Mouse (Mus musculus): ENCODE measurements around the gene Fgfr2.

DNA sequence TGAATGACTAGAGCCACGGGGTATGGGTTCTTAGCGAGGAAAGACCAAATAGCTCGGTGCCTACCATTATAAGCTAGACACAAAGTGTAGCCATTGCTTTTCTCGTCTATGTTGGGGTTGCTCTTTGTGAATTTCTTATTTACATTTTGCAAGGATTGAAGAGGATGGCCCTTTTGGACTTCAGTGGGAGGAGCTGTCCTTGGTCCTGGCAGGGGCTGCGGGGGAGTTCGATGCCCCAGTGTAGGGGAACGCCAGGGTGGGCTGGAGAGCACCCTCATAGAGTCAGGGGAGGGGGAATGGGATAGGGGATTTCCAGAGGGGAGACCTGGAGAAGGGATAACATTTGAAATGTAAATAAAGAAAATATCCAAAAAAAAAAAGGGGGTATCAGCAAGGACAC is 1063.0 kb downstream of the Fgfr2 start:
- no peak for TF ChIP-seq CTCF (IDR thresholded peaks at IDR 0.05)
- no peak for TF ChIP-seq EP300 (IDR thresholded peaks at IDR 0.05)
